23 mouse cellular contexts compared by ENCODE assay signal in genomic region chr3:124241734-124242006, GRCm38 (mm10).
"Had no signal": no experiment of that assay in that cellular context is flagged by ENCODE, and none has a peak within 500 bp of the region (broad histone marks: within the 10 kb centered on the region; RNA-seq: fewer than 3 reads in every experiment).

No protein-coding gene starts in this region.

- H3K9me3 ChIP-seq: heart, embryonic 10.5 days; heart, embryonic 12.5 days; intestine, embryonic 15.5 days; limb, embryonic 10.5 days; limb, embryonic 12.5 days had no signal

- ATAC-seq: hindbrain, embryonic 16.5 days; inflammation-experienced regulatory T-cells, adult 6 months; intestine, embryonic 15.5 days; intestine, postnatal 0 days had no signal

- H3K27ac ChIP-seq: gastrocnemius, adult 2 months; heart, embryonic 10.5 days; hindbrain, embryonic 14.5 days; intestine, embryonic 15.5 days; layer of hippocampus, adult 2 months; left cerebral cortex, adult 2 months; limb, embryonic 10.5 days; limb, embryonic 12.5 days had no signal

- H3K4me3 ChIP-seq: gastrocnemius, adult 2 months; heart, embryonic 10.5 days; heart, embryonic 12.5 days; intestine, embryonic 15.5 days; layer of hippocampus, adult 2 months; left cerebral cortex, adult 2 months; limb, embryonic 10.5 days; limb, embryonic 12.5 days had no signal

- DNase-seq: gastrocnemius, adult 2 months; gastrocnemius, postnatal 10 days; gastrocnemius, postnatal 25 days; heart, adult 18-20 months; heart, postnatal 10 days; heart, postnatal 4 days; kidney, adult 18-20 months; kidney, adult 8-10 months; kidney, postnatal 10 days; kidney, postnatal 25 days; kidney, postnatal 4 days; liver had no signal

- H3K9ac ChIP-seq: heart, embryonic 12.5 days; hindbrain, embryonic 14.5 days; intestine, embryonic 15.5 days; limb, embryonic 12.5 days had no signal

- H3K27me3 ChIP-seq: heart, embryonic 12.5 days; intestine, embryonic 15.5 days; limb, embryonic 12.5 days had no signal

- H3K4me1 ChIP-seq: heart, embryonic 10.5 days; heart, embryonic 12.5 days; intestine, embryonic 15.5 days; limb, embryonic 10.5 days; limb, embryonic 12.5 days had no signal

- H3K36me3 ChIP-seq: heart, embryonic 10.5 days; heart, embryonic 12.5 days; intestine, embryonic 15.5 days; limb, embryonic 10.5 days; limb, embryonic 12.5 days had no signal

- H3K4me2 ChIP-seq: heart, embryonic 12.5 days; hindbrain, embryonic 14.5 days; intestine, embryonic 15.5 days; limb, embryonic 12.5 days had no signal
